Mouse (Mus musculus): ENCODE results near the gene Gm10638.

Gm10638 gene

DNA sequence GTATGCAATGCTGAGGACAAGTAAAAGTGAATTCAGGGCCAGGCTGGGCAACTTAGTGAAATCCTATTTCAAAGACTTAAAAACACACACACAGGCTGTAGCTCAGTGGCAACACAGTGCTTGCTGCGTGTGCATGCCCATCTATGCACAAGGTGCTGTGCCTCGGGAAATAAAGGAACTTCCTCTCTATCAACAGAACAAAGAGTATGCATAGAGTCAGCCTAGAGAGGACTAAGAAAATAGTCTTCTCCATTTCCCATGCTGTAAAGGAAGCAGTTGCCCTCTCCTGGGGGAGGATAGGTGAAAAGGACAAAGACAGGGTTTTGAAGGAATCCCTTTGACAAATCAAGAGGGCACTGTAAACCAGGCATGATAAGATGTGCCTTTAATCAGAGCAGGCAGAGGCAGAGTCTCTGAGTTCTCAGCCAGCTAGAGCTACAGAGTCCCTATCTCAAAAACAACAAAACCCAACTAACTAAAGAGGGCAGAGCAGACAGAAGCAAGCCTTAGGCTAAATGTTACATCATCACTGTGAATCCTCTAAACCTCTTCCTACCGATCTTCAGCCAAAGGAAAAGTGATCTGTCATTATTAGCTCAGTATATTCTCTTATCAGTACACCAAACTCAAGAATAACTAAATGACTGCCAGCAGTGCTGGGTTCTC, 9.9 kb upstream of the Gm10638 start:
- peak; percentile 48 for DNase-seq (ENCODE audit: low read depth)

GRCm38 (mm10) chr8:86740899-86741298, 4.6 kb upstream of the Gm10638 start:
- no peak for DNase-seq (ENCODE audit: low read depth)

- DNase-seq (ENCODE audit: low read depth) = no peak
Measured at GRCm38 (mm10) chr8:86741627-86742026, 3.9 kb upstream of the Gm10638 start.

DNA sequence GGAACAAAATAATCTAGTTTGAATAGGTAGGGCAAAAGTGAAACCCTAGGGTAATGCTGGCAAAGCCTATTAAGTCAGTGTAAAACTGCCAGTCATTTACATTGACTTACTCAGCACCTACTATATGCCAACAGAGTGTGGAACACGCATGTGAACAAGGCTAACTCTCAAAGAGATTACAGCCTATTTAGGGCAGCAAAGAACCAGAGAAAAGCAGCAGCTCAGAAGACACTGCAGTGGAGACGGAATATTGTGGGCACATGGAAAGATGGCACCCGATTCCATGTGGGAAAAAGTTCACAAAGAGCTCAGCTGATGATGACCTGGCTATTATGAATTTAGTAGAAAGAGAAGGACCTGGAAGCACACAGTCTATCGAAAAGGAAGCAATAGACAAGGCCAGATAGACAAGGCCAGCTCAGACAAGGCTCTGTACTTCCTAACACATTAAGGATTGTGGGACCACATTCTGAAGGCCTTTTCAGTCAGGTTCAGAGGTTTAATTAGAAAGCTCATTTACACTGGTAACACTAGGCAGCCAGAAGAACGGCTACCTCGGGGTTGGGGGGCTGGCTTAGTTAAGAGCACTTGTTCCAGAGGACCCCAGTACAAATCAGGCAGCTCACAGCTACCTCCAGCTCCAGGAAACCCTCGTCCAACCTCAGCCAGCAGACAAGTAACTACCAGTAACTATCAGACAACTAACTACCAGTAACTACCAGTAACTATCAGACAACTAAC, 2.7 kb upstream of the Gm10638 start:
- no peak for DNase-seq (ENCODE audit: low read depth)

GRCm38 (mm10) chr8:86744313-86745220, 932 bp upstream of the Gm10638 start:
- DNase-seq (ENCODE audit: low read depth) = no peak

DNA sequence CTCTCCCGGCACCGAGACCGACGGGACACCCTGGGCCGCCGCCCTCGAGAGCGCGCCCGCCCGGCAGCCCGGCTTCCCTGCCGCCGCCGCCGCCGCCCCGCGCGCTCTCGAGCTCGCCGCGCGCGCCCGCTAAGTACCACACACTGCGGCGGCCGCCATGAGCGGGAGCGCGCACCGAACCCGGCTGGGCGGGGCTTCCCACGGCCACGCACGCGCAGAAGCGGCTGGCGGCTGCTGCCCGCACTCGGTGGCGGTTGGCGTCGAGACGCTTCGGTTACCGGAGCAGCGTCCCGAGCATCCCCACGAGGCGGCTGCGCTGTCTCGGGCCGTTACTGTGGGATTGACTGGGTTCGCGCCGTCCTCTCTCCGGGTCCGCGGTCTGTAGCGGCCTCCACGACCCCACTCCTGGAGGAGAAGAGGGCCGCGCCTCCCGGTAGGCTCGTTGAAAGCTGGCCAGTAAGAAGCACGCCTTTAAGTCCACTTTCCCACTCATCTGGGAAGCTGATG, 489 bp downstream of the Gm10638 start:
- DNase-seq (ENCODE audit: low read depth) = peak; percentile 83

DNA sequence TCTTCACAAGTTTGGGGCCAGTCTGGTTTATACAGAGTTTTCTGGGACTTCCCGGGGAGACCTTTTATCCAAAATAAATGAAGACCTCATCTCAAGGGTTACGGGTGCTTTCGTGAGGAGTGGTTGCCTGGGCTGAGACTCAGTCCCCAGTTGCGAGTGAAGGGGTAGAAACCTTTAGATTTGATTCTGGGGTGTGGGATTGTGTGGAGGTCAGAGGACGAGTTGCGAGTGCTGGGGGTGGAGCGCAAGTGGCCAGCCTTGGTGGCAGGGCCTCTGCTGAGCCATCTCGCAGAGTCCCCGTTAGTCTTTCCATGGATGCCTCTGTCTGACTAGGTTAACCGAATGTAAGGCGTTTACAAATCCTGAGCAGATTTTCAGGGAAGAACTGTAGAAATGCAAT, 1.0 kb downstream of the Gm10638 start:
- no peak for DNase-seq (ENCODE audit: low read depth)

DNA sequence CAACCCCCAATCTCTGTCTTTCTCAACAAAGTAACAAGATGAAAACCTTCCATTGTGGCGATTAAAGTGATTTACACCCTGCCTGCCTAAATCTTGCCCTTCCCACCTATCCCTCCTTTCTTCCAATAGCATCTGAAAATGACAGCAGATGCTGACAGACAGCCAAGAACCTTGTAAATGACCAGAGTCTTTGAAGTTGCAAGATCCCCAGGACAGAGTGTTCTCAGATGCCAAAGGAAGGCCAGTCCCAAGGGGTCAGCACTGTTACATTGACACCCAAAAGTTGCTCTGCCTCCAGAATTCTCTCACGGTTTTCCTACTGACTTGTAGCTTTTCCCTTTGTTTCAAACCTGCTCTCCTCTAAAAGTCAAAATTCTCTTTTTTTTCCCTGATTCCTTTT, 4.3 kb downstream of the Gm10638 start:
- no peak for DNase-seq (ENCODE audit: low read depth)

DNA sequence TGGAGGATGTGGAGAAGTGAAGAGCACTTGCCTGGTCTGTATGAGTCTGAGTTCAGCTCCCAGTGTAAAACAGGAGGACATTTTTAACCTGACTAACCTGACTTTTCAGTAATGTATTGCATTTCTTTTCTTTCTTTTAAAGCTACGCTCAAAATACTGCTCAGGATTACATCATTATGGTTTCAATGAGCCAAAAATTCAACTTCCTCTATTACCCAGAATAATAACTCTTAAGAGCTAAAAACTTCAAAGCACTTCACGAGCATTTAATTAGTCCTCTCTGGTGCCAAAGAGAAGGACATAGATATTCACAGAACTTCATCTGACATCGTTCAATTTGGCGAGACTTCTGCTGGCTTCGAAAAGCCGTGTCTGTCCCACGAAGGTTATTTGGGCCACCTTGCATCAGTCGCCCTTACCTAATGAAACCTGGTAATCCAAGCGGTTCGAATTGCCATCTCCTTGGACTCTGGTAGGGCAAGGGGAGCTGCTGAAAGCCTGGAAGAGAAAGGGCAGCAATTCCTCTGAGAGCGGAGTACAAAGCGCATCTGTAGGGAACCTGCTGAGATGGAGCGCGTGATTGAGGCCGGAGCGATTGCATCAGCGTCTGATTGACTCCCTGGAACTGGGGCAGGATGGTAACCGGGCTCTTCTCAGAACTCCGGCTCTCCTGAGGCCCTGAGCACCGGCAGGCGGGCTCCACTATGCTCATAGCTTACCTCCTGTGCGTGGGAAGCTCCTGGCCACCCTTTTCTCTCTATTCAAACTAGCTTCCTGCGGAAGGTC, 11.6 kb downstream of the Gm10638 start:
- DNase-seq (ENCODE audit: low read depth) = no peak

- DNase-seq (ENCODE audit: low read depth) = no peak
Measured at GRCm38 (mm10) chr8:86758651-86759050, 13.2 kb downstream of the Gm10638 start.

- no peak for DNase-seq (ENCODE audit: low read depth)
Measured at GRCm38 (mm10) chr8:86759090-86759491, 13.6 kb downstream of the Gm10638 start.

DNA sequence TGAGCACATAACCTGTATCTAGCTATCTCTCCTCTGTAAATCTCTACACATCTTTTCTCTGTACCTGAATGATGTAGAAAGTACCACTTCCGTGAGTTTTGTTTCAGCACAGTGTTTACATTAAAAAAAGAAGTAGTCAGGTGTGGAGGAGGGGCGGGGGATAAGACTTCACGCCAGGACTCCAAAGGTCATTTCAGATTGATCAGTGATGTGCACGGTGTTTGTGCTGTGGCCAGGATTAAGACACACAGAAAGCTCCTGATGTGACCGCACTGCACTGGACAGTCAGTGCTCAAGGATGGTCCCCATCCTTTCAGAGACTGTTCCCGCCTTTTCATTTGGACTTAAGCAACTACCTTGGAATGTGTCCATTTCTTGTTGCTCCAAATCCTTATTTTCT, 15.2 kb downstream of the Gm10638 start:
- no peak for DNase-seq (ENCODE audit: low read depth)

DNA sequence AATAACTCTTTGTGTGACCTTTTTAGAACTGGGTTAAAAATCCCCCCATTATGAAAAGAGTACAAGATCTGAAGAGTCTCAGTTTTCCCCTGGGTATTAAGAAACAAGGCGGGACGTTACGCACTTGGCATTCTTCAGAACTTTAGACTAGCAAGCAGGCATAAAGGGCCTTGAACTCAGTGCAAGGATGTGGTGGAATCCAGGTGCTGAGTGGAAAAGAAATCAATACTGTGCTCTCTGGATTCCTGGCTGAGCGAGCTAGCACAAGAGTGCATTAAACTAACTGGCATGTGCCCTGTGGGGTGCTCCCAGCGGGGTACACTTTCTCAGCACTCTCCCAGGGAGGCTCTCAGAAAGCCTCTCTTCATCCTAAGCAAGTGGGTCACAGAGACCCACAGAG, 17.3 kb downstream of the Gm10638 start:
- DNase-seq (ENCODE audit: low read depth) = no peak

DNA sequence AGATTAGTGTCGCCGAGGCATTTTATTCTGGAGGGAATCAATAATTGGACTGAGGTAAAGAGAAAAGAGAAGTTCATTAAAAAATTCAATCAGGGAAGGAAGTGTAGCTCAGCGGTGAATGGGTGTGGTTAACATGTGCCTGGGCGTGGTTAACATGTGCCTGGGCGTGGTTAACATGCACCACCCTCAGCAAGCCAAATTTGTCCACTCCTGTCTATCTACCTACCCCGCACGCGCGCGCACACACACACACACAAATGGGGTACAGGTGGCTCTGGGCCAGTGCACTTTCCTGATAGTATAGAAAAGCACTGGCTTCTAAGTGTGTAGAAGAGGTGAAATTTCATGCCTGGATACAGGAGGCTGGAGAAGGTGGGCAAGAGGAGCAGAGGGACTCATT, 19.7 kb downstream of the Gm10638 start:
- no peak for DNase-seq (ENCODE audit: low read depth)

- DNase-seq (ENCODE audit: low read depth) = no peak
Measured at GRCm38 (mm10) chr8:86765669-86766068, 20.2 kb downstream of the Gm10638 start.

DNA sequence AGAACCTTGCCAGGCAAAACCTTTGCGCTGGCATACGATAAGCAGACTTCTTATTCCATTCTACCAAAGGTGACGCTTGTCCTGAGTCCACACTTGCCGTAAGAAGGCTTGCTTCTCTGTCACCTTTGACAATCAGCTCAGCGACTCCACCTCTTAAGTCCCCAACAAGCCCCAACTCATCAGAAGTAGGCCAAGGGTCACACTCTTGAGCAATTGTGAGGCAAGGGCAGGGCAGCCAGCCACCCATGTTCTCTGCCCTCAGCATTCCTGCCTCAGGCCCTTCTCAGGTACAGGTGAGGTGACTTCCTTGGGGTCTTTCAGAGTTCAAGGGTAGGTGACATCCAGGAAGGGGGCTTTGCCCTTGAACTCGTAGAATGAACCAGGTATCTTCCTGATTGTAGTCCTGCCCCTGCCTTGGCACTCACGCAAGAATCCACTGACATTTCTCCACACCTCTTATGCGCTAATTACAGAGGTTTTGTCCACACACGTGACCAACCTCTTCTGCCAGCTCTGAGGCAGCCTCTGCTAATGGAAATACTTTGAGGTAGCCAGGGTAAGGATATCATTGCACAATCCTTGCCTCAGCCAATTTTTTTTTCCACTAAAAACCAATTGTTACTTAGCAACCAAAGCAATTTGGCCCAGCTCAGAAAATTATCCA, 21.2 kb downstream of the Gm10638 start:
- DNase-seq (ENCODE audit: low read depth) = peak; percentile 46

GRCm38 (mm10) chr8:86768499-86768898, 23.0 kb downstream of the Gm10638 start:
- peak; percentile 76 for DNase-seq (ENCODE audit: low read depth)

GRCm38 (mm10) chr8:86769945-86770715, 24.6 kb downstream of the Gm10638 start:
- no peak for DNase-seq (ENCODE audit: low read depth)

DNA sequence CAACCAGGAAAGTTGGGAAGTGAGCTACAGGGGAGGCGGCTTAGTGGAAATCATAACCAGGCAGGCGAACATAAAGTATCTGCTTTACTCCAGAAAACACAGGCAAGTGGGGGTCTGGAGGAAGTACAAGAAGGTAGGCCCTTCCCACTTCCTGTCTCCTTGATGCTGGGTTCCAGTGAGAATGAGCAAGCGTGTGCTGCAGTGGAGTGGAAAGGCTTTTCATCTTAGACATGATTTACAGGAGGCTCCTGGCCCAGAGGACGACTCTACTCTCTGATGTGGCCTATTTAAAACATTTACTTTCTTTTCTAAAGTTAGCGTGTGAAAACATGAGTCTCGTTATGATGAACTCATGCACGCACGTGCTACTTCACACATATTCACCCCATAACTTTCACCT, 33.7 kb downstream of the Gm10638 start:
- DNase-seq (ENCODE audit: low read depth) = no peak

DNA sequence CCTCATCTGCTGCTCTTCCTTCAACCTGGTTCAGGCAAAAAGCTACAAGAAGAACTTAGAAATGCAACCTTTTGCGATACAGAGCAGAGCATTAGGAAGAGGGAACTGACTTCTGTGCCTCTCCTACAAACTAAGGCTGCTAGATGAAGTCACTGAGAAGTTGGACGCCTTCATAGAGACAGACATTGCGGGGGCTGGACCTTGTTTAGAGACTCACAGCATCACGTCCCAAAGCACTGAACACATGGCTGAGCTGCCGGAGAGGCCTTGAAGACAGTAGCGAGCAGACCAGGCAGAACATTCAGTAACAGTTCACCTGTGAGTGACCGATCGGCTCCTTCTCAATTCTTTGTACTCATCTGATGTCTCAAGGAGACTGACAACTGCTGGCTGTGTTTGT, 35.6 kb downstream of the Gm10638 start:
- no peak for DNase-seq (ENCODE audit: low read depth)

Data from 416B (cell line).